Mouse (Mus musculus): ENCODE results near the gene Mfsd11. TPM values are rescaled to one million over a fixed set of nuclear protein-coding genes. Genes with fewer than 3 reads are reported as not detected.

The Mfsd11 gene
- polyA plus RNA-seq, 1 experiment from 2014 or later, result 37.6 TPM

DNA sequence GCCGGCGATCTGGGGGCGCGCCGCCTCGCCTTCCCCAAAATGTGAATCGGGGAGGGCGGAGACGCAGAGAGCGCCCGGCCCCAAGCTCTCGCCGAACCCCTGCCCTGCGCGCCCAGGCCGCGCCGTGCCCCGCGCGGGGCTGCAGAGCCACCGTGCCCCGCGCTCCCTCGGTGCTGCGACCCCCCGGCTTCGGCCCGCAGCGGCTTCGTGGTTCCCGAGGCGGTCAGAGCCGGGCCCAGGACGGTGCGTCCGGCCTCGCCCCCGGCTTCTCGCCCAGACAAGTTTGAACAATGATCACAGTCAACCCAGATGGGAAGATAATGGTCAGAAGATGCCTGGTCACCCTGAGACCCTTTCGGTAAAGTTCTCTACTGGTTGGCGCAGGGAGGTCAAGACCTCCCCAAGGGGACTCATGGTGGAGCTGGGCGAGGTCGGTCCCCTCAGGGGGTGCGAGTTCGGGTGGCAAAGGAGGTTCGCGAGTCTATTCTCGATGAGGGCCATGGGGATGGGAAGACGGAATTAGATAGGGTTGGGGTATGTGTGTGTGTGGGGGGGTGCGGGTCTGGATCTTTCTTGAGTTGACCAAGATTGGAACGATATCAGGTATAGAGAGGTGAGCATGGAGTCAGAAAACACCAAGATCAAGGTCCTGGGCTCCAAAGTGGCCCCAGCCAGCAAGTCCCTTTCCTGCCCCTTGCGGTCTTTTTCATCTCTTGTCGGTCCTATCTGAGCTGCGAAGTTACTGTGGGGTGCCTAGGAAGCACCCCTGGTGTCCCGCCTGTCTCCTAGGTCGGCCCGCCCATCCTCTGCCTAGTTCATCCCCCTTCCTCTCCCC is 67.2 kb downstream of the Mfsd11 start:
- Histone ChIP-seq H3K36me3 (no peaks in the 10 kb centered on the region), H3K9me3 (replicated peaks) (no peaks in the 10 kb centered on the region), H3K9ac (peak overlapping the region; percentile 68), H3K27ac (ENCODE audit: poor library complexity, severe bottlenecking) (no peak overlapping the region), H3K27me3 (replicated peaks) (peaks cover 89% of the 10 kb centered on the region), H3K4me3 (peak overlapping the region; percentile 62), H3K4me2 (peak overlapping the region; percentile 98), H3K4me1 (replicated peaks) (peaks cover 17% of the 10 kb centered on the region)
- ATAC-seq (ENCODE audit: insufficient number of reproducible peaks, low FRiP score), result no peak
- 2% methylated on average over 54 of the region's 58 CpGs for WGBS

DNA sequence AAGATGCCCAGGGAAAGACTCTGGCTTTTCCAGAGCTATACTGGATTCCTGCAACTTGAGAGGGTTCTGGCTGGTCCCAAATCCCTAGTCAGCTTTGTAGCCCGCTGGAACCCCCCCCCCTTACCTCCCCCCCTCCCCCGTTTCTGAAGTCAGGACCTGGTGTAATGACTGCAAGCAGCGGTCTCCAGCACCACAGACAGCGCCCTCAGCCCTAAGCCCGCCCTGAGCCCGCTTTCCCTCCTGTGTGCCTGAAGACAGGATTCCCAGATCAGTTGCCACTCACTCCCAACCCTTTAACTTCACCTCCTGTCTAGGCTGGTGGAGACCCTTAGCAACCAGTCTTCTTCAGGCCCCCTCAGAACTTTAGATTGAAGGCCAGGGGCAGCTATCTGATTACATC is 68.5 kb downstream of the Mfsd11 start:
- Histone ChIP-seq H3K4me1 (replicated peaks) (peaks cover 17% of the 10 kb centered on the region), H3K4me2 (no peak overlapping the region), H3K9ac (no peak overlapping the region), H3K36me3 (no peaks in the 10 kb centered on the region), H3K4me3 (no peak overlapping the region), H3K27me3 (replicated peaks) (peaks cover 95% of the 10 kb centered on the region), H3K9me3 (replicated peaks) (no peaks in the 10 kb centered on the region), H3K27ac (ENCODE audit: poor library complexity, severe bottlenecking) (no peak overlapping the region)
- 2% methylated on average over 5 of the region's 6 CpGs for WGBS
- ATAC-seq (ENCODE audit: insufficient number of reproducible peaks, low FRiP score), result no peak

DNA sequence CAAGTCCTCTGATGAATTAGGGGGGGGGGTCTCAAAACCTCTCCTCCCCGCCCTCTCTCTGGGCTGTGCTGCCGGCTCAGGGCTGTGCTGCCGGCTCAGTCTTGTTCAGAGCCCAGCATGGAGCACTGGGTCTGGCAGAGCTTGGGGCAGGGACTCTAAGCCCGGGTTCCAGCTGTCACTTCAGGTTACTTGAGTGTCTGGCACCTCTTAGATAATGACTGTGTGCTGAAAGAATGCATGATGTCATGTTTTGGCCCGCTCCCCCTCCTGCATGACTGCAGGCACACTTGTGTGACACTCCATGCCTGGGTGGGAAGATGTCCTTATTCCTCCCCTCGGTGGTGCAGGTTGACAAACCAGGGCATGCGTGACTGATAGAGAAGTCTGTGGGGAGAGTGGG is 69.8 kb downstream of the Mfsd11 start:
- WGBS, result 20% methylated on average over 7 of the region's 7 CpGs
- Histone ChIP-seq H3K9me3 (replicated peaks) (no peaks in the 10 kb centered on the region), H3K4me1 (replicated peaks) (peaks cover 17% of the 10 kb centered on the region), H3K9ac (no peak overlapping the region), H3K4me3 (no peak overlapping the region), H3K27me3 (replicated peaks) (peaks cover 82% of the 10 kb centered on the region), H3K4me2 (no peak overlapping the region; the same call in 1 of the 2 replicates), H3K36me3 (no peaks in the 10 kb centered on the region), H3K27ac (ENCODE audit: poor library complexity, severe bottlenecking) (no peak overlapping the region)
- ATAC-seq (ENCODE audit: insufficient number of reproducible peaks, low FRiP score), result peak; percentile 51; the same call in 1 of the 2 replicates

Other genes starting within 250 kb of the Mfsd11 start
- 7.5 and 8.1 TPM in 2 replicates for gene Rhbdf2, start 225.4 kb upstream of the Mfsd11 start, polyA plus RNA-seq (2016; fragmentation: Nextera tagmentation; extraction: Ambion mirVana)
- gene Prcd, start 198.9 kb upstream of the Mfsd11 start, polyA plus RNA-seq (2016; fragmentation: Nextera tagmentation; extraction: Ambion mirVana), result 0.73 TPM in 1 of 2 replicates, not detected in the other
- 1.3 and 1.4 TPM in 2 replicates for gene Cygb, start 198.1 kb upstream of the Mfsd11 start, polyA plus RNA-seq (2016; fragmentation: Nextera tagmentation; extraction: Ambion mirVana)
- gene St6galnac1, start 76.9 kb upstream of the Mfsd11 start, polyA plus RNA-seq (2016; fragmentation: Nextera tagmentation; extraction: Ambion mirVana), result not detected in 2 replicates
- 24.7 and 27.0 TPM in 2 replicates for gene Mxra7, start 24.4 kb upstream of the Mfsd11 start, polyA plus RNA-seq (2016; fragmentation: Nextera tagmentation; extraction: Ambion mirVana)
- gene Mettl23, start 9.2 kb upstream of the Mfsd11 start, polyA plus RNA-seq (2016; fragmentation: Nextera tagmentation; extraction: Ambion mirVana), result 55.5 and 57.4 TPM in 2 replicates
- 76.9 and 77.8 TPM in 2 replicates for gene Jmjd6, start 9.0 kb upstream of the Mfsd11 start, polyA plus RNA-seq (2016; fragmentation: Nextera tagmentation; extraction: Ambion mirVana)
- 605 and 640 TPM in 2 replicates for gene Srsf2, start 654 bp downstream of the Mfsd11 start, polyA plus RNA-seq (2016; fragmentation: Nextera tagmentation; extraction: Ambion mirVana)
- gene Mgat5b, start 66.4 kb downstream of the Mfsd11 start, polyA plus RNA-seq (2016; fragmentation: Nextera tagmentation; extraction: Ambion mirVana), result 0.75 and 0.85 TPM in 2 replicates